Mouse (Mus musculus): ENCODE measurements at regions not wholly inside any gene's neighbourhood (a gene's known extent, or its start where the extent isn't known, plus 50 kb on each side); places are given as distances from the start of the nearest gene placed in this dataset.
A peak's percentile ranks its signal among the peaks of the same experiment; 100 is the strongest.

DNA sequence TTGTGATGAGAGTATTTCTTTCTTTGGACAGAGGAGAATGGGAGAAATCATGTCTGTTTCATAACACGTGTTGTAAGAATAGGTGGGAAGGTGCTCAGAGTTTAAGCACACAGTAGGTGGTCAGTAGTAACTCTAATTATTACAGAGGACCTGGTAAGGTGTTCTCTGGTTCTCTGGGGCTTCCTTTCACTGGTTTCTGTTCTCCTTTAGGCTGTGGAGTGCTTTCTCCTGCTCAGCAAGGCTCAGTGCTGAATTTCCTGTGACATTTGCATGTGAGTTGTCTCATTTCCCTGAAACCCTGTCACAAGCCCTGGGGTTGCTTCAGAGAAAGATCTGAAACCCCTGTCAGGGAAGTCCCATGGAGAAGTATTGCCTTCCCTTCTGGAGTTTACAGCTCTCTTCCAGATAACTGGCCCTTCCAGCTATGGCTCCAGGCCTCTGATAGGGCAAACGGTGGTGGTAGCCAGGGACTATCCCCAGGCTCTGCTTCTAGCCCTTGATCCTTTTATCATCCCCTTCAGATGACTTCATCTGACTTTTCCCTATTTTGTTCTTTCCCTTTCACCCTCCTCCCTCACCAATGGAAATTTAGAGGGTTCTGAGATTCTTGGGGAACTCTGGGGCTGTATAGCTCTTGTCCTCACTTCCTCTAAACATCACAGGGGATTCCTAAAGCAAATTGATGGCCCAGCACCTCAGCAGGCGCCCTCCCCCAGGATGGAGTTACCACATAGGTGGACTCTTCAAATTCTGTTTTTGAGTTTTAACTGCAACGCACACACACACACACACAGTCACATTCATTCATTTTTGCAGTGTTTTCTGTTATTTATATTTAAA, 199.6 kb upstream of the Marcks start:
- intact Hi-C loops (cut with DNase I), result loop anchor here (5.0 kb wide), 1 partner anchor 261 kb away; no protein-coding TSS in a partner anchor
- no peak for DNase-seq

GRCm38 (mm10) chr10:37337172-37337620, 198.5 kb upstream of the Marcks start:
- intact Hi-C loops (cut with DNase I), result loop anchor here (1.0 to 5.0 kb wide), 2 partner anchors 197 to 260 kb away; no protein-coding TSS in a partner anchor
- DNase-seq, result peak; percentile 36 to 53

GRCm38 (mm10) chr10:37335148-37335547, 196.4 kb upstream of the Marcks start:
- DNase-seq, result no peak
- intact Hi-C loops (cut with DNase I), result loop anchor here (5.0 kb wide), 1 partner anchor 258 kb away; no protein-coding TSS in a partner anchor

DNA sequence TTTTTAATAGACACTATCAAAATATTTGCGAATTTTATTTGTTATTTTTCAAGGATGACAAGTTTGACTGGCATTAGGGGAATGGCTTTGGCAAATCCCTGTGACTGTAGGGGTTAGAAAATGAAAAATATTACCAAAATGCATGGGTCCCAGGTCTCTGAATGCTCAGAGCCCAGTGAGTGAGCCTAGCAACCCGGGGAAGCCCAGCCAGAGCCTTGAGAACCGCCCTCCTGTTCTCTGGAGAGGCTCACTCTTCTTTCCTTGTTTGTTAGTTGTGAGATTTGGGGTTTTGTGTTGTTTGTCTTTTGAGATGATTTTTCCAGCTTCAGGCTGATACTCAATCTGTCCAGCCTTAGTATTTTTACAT, 187.4 kb upstream of the Marcks start:
- DNase-seq, result no peak
- intact Hi-C loops (cut with DNase I), result no loop called here

- DNase-seq, result no peak
- intact Hi-C loops (cut with DNase I), result no loop called here
Observed at GRCm38 (mm10) chr10:37325514-37326167, 186.9 kb upstream of the Marcks start.

DNA sequence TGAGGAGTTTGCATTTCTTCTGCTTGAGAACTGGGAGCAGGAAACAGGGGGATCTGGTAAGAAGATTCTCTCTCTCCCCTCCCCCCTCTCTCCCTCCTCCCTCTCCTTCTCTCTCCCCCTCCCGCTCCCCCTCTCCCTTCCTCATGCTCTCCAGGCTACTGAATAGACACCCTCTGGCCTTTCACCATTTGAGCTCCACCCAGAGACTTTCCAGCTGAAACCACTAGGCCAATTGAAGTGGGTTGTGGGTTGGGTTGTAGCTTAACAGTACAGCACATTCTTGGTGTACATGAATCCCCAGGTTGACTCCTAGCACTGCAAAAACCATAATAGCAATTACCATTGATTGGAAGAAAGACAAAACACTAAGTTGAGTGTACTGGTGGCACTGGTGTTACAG, 185.0 kb upstream of the Marcks start:
- no peak for DNase-seq
- intact Hi-C loops (cut with DNase I), result no loop called here

DNA sequence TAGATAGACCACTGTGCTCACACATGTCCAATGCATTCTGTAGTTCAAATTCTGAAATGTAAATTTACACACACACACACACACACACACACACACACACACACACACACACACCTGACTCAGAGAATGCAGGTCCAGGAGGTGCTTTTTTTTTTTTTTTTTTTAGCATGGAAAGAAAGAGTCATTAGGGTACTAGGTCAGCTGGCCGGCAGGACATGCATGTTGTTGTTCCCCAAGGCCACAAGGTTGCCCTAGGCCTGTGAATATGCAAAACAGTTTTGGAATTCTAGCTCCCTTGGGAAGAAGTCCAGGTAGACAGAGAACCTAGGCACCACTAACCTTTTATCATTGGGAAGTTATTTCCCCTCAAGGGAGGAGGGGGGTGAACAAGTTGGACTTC, 184.1 kb upstream of the Marcks start:
- intact Hi-C loops (cut with DNase I), result no loop called here
- no peak for DNase-seq

DNA sequence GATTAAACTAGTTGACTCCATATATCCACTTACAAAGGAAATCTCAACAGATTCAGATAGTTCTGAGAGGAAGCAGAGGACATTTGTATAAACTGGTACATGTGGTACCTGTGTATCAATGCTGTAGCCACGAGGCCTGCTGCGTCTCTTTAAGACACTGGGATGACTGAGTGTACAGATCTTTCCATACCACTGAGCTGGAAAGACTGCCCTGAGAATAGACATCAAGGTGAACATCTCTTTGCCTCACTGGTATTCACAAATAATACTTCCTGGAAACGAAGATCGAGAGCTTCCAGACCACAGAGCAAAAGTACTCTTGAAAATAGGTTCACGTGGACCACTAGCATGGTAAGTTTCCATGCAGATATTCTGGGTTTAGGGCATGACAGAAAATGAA, 183.6 kb upstream of the Marcks start:
- intact Hi-C loops (cut with DNase I), result no loop called here
- no peak for DNase-seq

DNA sequence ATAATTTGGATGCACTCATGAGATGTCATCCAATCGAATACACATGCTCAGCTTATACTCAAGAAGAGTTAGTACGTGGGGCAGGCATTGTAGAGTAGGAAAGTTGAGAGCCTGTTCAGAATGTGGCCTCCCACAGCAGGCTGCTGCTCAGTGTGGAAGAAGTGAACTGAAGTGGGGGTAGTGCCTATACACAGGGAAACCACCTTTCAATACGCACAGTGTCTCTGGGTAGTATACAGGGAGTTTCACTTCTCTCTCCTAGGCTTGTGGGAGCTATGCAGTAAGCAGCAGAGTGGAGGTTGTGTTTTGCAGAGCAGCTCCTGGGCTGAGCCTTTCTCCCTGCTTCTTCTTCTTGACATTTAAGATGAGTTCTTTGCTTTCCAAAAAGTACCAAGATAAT, 182.5 kb upstream of the Marcks start:
- intact Hi-C loops (cut with DNase I), result no loop called here
- DNase-seq, result no peak

GRCm38 (mm10) chr10:37319746-37320430, 181.2 kb upstream of the Marcks start:
- intact Hi-C loops (cut with DNase I), result no loop called here

GRCm38 (mm10) chr10:37316701-37317100, 178.0 kb upstream of the Marcks start:
- no peak for DNase-seq
- intact Hi-C loops (cut with DNase I), result no loop called here

More at GRCm38 (mm10) chr10:37319746-37320430, 181.2 kb upstream of the Marcks start:
- no peak for DNase-seq

DNA sequence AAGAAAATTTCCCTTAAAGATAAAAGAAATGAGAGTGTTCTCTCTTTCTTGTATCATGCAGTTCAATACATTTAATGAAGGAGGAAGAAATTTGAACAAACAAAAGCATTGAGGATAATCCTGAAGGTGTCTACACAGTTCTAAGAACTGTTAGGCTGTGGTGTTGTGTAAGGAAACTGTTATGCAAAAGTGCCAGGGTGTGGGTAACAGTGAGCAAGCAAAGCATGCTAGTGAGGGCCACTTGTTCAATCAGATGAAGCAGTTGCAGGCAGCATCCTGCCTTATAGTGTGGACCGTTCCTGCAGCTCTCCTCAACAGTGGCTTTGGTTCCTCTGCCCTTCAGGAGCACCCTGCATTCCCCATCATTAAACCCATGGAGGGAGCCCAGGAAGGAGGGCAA, 177.1 kb upstream of the Marcks start:
- intact Hi-C loops (cut with DNase I), result no loop called here

GRCm38 (mm10) chr10:37314746-37315430, 176.2 kb upstream of the Marcks start:
- intact Hi-C loops (cut with DNase I), result no loop called here
- no peak for DNase-seq

More for the DNA sequence above, 177.1 kb upstream of the Marcks start:
- DNase-seq, result no peak

- intact Hi-C loops (cut with DNase I), result no loop called here
- DNase-seq, result no peak
Observed at GRCm38 (mm10) chr10:37313461-37313860, 174.7 kb upstream of the Marcks start.

DNA sequence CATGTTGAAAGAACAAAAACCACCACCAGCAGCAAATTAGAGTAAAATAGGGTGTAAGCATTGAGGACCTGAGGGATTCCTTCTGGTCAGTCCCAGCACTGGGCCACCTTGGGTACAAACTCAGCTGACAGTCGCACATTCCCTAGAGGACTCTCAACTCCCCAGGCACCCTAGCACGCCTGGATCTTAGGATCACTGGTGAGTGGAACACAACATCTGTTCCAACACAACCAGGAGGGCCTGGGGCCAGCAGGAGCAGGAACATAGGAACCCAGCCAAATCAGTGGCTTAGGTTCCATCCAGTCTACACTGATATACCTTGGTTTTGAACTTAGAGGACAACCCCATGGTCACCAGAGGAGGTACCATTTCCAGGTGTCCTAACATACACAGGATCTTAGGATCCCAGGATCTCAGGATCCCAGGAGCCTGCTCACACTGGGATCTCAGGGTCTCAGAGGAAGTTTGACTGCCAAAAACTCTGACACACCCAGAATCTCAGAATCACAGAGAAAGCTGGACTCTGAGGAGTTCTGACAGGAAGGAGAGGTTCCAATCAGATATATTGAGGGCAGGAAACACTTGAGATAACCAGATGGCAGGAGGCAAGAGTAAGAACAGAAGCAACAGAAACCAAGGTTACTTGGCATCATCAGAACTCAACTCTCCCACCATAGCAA, 171.7 kb upstream of the Marcks start:
- no peak for DNase-seq
- intact Hi-C loops (cut with DNase I), result no loop called here

DNA sequence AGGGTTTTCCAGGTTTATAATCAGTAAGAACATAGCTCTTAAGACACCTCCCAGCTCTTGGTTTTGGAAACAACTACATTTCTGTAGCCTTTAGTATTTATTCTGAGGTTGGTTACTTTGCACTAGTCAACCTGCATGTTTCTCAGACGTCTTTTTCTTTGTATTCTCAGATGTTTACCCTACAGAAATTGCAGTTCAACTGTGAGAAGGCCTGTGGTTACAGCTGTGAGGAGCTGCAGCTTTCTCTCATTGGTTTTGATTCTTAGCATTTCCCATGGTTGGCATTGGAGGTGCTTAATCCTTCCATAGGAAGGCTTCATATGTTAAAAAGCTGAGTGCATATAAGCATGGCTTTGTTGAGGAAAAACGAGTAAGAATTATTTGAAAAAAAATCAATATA, 165.9 kb upstream of the Marcks start:
- intact Hi-C loops (cut with DNase I), result no loop called here
- DNase-seq, result no peak

- intact Hi-C loops (cut with DNase I), result no loop called here
- no peak for DNase-seq
Observed at GRCm38 (mm10) chr10:37300181-37300889, 161.6 kb upstream of the Marcks start.

DNA sequence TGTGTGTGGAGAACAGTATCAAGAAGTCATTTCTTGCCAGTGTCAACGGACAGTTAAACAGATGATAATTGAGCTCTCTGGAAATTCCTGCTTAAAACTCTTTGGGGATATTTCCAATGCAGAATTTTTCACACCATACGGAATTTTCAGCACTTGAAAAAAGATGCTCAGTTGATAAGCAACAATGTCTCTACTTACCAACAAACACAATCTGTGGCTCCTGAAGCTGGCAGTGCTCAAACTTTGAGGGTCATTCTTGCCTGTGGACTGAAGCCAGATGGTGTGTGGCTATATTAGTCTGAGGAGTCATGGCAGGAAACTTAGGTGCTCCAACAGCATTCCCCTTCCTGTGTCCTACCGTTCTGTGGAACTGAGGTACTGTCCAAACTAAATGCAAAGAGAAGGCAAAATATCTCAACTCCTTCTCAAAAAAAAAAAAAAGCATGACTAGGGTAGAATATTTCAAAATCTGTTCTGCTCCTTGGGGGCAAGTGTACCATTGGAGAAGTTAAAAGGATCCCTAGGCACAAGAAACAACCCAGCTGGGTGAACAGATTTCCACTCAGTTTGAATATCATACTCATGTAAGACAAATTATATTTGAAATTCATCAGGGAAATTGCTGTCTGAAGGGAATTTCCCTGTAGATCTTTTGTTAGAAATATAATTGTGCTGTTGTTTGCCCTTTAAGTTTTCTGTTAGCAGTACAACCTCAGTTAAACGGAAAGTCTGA, 160.1 kb upstream of the Marcks start:
- DNase-seq, result no peak
- intact Hi-C loops (cut with DNase I), result no loop called here

DNA sequence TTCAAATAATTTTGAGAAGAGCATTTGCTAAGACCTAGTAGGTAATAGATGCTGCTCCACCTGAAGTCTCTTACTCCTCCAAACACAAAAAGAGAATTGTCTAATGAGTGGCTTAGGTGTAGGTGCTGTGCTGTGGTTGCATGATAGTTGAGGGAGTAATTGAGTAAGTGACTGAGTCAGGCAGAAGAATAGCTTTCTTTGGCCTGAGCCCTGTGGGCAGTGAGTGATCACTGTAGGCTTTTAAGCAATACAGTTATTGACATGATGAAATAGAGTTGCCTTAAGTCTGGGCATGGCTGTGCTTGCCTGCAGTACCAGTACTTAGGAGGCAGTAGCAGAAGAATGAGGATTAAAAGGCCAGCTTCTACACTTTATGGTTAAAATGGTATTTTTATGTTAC, 155.5 kb upstream of the Marcks start:
- DNase-seq, result no peak
- intact Hi-C loops (cut with DNase I), result no loop called here
